Comparison of ENCODE assay signal across 13 mouse cellular contexts in the genomic region with DNA sequence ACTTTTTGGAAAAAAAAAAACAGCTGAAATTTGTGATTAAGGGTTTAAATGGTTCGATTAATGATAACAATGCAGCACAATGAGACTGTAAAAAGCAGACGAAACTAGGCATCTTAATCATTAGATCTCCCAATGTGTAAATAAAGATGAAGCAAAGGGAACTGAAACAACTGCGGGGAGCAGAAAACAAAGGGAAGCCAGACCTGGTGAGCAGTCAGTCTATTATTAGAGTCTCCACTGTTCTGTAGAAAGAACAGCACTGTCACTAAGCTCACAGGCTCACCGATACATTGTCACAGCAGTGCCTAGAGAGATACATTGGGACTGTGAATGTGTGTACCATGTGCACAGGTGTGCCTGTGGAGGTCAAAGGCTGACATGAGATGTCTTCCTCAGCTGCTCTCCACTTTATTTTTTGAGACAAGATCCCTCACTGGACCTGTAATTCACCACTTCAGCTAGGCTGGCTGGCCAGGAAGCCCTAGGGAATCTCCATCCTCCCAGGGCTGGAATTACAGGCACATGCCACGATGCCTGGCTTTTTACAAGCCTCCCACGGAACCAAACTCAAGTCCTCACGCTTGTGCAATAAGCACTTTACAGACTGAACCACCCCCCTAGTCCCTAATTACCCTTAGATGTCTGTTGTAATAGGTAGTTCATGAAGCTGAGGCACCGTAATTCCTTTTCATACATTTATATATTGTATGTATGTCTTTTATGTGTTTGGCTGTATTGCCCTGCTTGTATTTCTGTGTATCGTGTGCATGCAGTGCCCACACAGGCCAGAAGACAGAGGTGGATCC. TPM values are rescaled to one million over a fixed set of nuclear protein-coding genes. Genes with fewer than 3 reads are reported as not detected.
DNase-seq lines count a peak whose midpoint lies in the region; ATAC-seq and TF ChIP-seq lines count a peak whose summit lies in the region.
"Had no signal": no experiment of that assay in that cellular context is flagged by ENCODE, and none has a peak within 500 bp of the region (broad histone marks: within the 10 kb centered on the region; RNA-seq: fewer than 3 reads in every experiment).

No protein-coding gene starts in this region.

- H3K4me3 ChIP-seq in heart, embryonic 14.5 days (ENCODE audit: control insufficient read depth in 1 of 2, insufficient read depth in 1 of 2, low read depth in 1 of 2, low read length in 2 of 2), result no peak overlapping the region
- no peak overlapping the region for H3K4me3 ChIP-seq in heart, adult 2 months
- peak overlapping the region; percentile 30 for H3K4me3 ChIP-seq in bone marrow macrophage, adult 2 months (ENCODE audit: insufficient read depth, low read length)
- no peak overlapping the region for H3K4me3 ChIP-seq in liver, postnatal 0 days (ENCODE audit: low read depth, low read length)
- no peak overlapping the region for H3K4me3 ChIP-seq in hindbrain, embryonic 11.5 days (ENCODE audit: low read depth, low read length)
- no peak overlapping the region for H3K4me3 ChIP-seq in gastrocnemius, adult 2 months
- H3K4me3 ChIP-seq: embryonic facial prominence, embryonic 15.5 days had no signal

- TF ChIP-seq POLR2A in heart, adult 2 months (IDR thresholded peaks at IDR 0.05; ENCODE audit: insufficient read depth, low read depth, low read length), result no peak
- TF ChIP-seq POLR2A in bone marrow macrophage, adult 2 months (IDR thresholded peaks at IDR 0.05; ENCODE audit: borderline replicate concordance, low read depth, low read length), result no peak

- peak overlapping the region; percentile 41; the same call in 1 of the 2 replicates for H3K9ac ChIP-seq in heart, embryonic 14.5 days (ENCODE audit: low read length)
- H3K9ac ChIP-seq in heart, adult 2 months (ENCODE audit: low read depth, low read length), result no peak overlapping the region
- no peak overlapping the region for H3K9ac ChIP-seq in liver, postnatal 0 days (replicated peaks)
- no peak overlapping the region for H3K9ac ChIP-seq in hindbrain, embryonic 11.5 days (ENCODE audit: low read depth, low read length)
- H3K9ac ChIP-seq: embryonic facial prominence, embryonic 15.5 days had no signal

- H3K9me3 ChIP-seq in heart, embryonic 14.5 days (ENCODE audit: control insufficient read depth, low read length), result no peaks in the 10 kb centered on the region
- no peaks in the 10 kb centered on the region for H3K9me3 ChIP-seq in liver, postnatal 0 days (ENCODE audit: low read length)
- H3K9me3 ChIP-seq in hindbrain, embryonic 11.5 days (ENCODE audit: control insufficient read depth, low read length), result no peaks in the 10 kb centered on the region
- H3K9me3 ChIP-seq: embryonic facial prominence, embryonic 15.5 days had no signal

- H3K27ac ChIP-seq in heart, embryonic 14.5 days (replicated peaks in 1 of 2; ENCODE audit: control insufficient read depth in 1 of 2, insufficient read depth in 1 of 2, low read depth in 2 of 2, low read length in 2 of 2), result peak overlapping the region; percentile 51 to 81; a peak in 2 of 4 replicates
- H3K27ac ChIP-seq in heart, adult 2 months, result no peak overlapping the region; the same call in 1 of the 2 replicates
- H3K27ac ChIP-seq in bone marrow macrophage, adult 2 months (ENCODE audit: insufficient read depth, low read depth, low read length), result peak overlapping the region; percentile 87
- H3K27ac ChIP-seq in liver, postnatal 0 days (ENCODE audit: low read depth), result no peak overlapping the region
- no peak overlapping the region for H3K27ac ChIP-seq in hindbrain, embryonic 11.5 days (ENCODE audit: low read depth, low read length)
- no peak overlapping the region; the same call in 1 of the 2 replicates for H3K27ac ChIP-seq in gastrocnemius, adult 2 months
- H3K27ac ChIP-seq: embryonic facial prominence, embryonic 15.5 days; stomach, postnatal 0 days had no signal

- no peaks in the 10 kb centered on the region for H3K36me3 ChIP-seq in heart, embryonic 14.5 days (ENCODE audit: control insufficient read depth, insufficient read depth, low read length)
- no peaks in the 10 kb centered on the region for H3K36me3 ChIP-seq in heart, adult 2 months (ENCODE audit: control insufficient read depth, insufficient read depth, low read length)
- H3K36me3 ChIP-seq in liver, postnatal 0 days (replicated peaks; ENCODE audit: insufficient read depth, low read length), result no peaks in the 10 kb centered on the region
- H3K36me3 ChIP-seq in hindbrain, embryonic 11.5 days (ENCODE audit: control insufficient read depth, insufficient read depth, low read length), result no peaks in the 10 kb centered on the region
- H3K36me3 ChIP-seq: embryonic facial prominence, embryonic 15.5 days had no signal

- 51% methylated on average over 9 of the region's 9 CpGs for WGBS in heart, embryonic 14.5 days
- 60% methylated on average over 9 of the region's 9 CpGs for WGBS in heart, adult 2 months
- WGBS in liver, postnatal 0 days (ENCODE audit: insufficient replicate concordance), result 61% methylated on average over 9 of the region's 9 CpGs
- 77% methylated on average over 9 of the region's 9 CpGs for WGBS in hindbrain, embryonic 11.5 days

- peak overlapping the region; percentile 23; the same call in 1 of the 2 replicates for H3K4me2 ChIP-seq in heart, embryonic 14.5 days (ENCODE audit: low read length)
- H3K4me2 ChIP-seq in liver, postnatal 0 days (ENCODE audit: low read depth, low read length), result peak overlapping the region; percentile 4; the same call in 1 of the 2 replicates
- H3K4me2 ChIP-seq in hindbrain, embryonic 11.5 days (replicated peaks; ENCODE audit: low read depth, low read length), result no peak overlapping the region
- H3K4me2 ChIP-seq: embryonic facial prominence, embryonic 15.5 days had no signal

- no peaks in the 10 kb centered on the region for H3K79me2 ChIP-seq in heart, adult 2 months (replicated peaks; ENCODE audit: control insufficient read depth, insufficient read depth, low read length)

- no peak for TF ChIP-seq CTCF in heart, adult 2 months (IDR thresholded peaks at IDR 0.05)
- TF ChIP-seq CTCF in bone marrow macrophage, adult 2 months (IDR thresholded peaks at IDR 0.05; ENCODE audit: low read depth, low read length), result no peak
- TF ChIP-seq CTCF in liver, postnatal 0 days (IDR thresholded peaks at IDR 0.05; ENCODE audit: low read depth), result no peak
- TF ChIP-seq CTCF in gastrocnemius, adult 2 months (IDR thresholded peaks at IDR 0.05), result no peak

- H3K4me1 ChIP-seq in heart, embryonic 14.5 days (ENCODE audit: control insufficient read depth in 2 of 2, insufficient read depth in 2 of 2, low read length in 2 of 2), result peaks cover 3 to 6% of the 10 kb centered on the region in 2 experiments; a peak in 3 of 4 replicates
- no peaks in the 10 kb centered on the region for H3K4me1 ChIP-seq in heart, adult 2 months (ENCODE audit: control insufficient read depth, insufficient read depth, low read length)
- H3K4me1 ChIP-seq in bone marrow macrophage, adult 2 months (ENCODE audit: control insufficient read depth, insufficient read depth, low read length), result peaks cover 17% of the 10 kb centered on the region
- no peaks in the 10 kb centered on the region for H3K4me1 ChIP-seq in liver, postnatal 0 days (ENCODE audit: insufficient read depth)
- H3K4me1 ChIP-seq in hindbrain, embryonic 11.5 days (replicated peaks; ENCODE audit: control insufficient read depth, insufficient read depth, low read length), result no peaks in the 10 kb centered on the region
- H3K4me1 ChIP-seq: embryonic facial prominence, embryonic 15.5 days had no signal

- H3K27me3 ChIP-seq in heart, embryonic 14.5 days (ENCODE audit: control insufficient read depth, insufficient read depth, low read length), result no peaks in the 10 kb centered on the region
- H3K27me3 ChIP-seq in heart, adult 2 months (ENCODE audit: control insufficient read depth, insufficient read depth, low read length), result no peaks in the 10 kb centered on the region
- no peaks in the 10 kb centered on the region for H3K27me3 ChIP-seq in liver, postnatal 0 days (ENCODE audit: insufficient read depth, low read length)
- H3K27me3 ChIP-seq in hindbrain, embryonic 11.5 days (ENCODE audit: control insufficient read depth, insufficient read depth, low read length), result no peaks in the 10 kb centered on the region
- H3K27me3 ChIP-seq: embryonic facial prominence, embryonic 15.5 days had no signal

- no peak for DNase-seq in heart, adult 2 months
- peak; percentile 73 for DNase-seq in A20 (ENCODE audit: low read depth, low spot score)
- no peak for DNase-seq in liver, postnatal 0 days
- DNase-seq in hindbrain, embryonic 11.5 days (ENCODE audit: low spot score), result no peak
- no peak for DNase-seq in gastrocnemius, adult 2 months
- DNase-seq: cerebellum, postnatal 25 days; gastrocnemius, postnatal 14 days; kidney, postnatal 10 days had no signal

- ATAC-seq in heart, embryonic 14.5 days (ENCODE audit: insufficient number of reproducible peaks, insufficient read depth, low FRiP score, low read depth), result no peak
- no peak for ATAC-seq in liver, postnatal 0 days
- ATAC-seq in hindbrain, embryonic 11.5 days (ENCODE audit: low FRiP score), result no peak
- ATAC-seq: forebrain, embryonic 14.5 days had no signal

- no peak for TF ChIP-seq EP300 in heart, adult 2 months (IDR thresholded peaks at IDR 0.05; ENCODE audit: insufficient read depth, low read depth, low read length)
- TF ChIP-seq EP300 in liver, postnatal 0 days (IDR thresholded peaks at IDR 0.05; ENCODE audit: low read depth), result no peak

- intact Hi-C loops in heart, adult 2 months (cut with DNase I), result no loop called here
- intact Hi-C loops in gastrocnemius, adult 2 months (cut with DNase I), result no loop called here

RNA-seq across cellular contexts. Expression of gene Gpr155, which starts 14.6 kb away (rescaled TPM):
- 6.0 and 6.9 TPM in 2 replicates for polyA plus RNA-seq in heart, embryonic 14.5 days (2014; fragmentation: Nextera tagmentation; extraction: Ambion mirVana)
- total RNA-seq in heart, adult 2 months (2021), result 10 to 100 TPM; 11.7 to 15.2 TPM
- polyA plus RNA-seq in heart, adult 2 months (2012; rRNA removed), result 11.3 and 17.0 TPM in 2 replicates
- polyA plus RNA-seq in bone marrow macrophage, adult 2 months (2012; ENCODE audit: insufficient read depth, insufficient read length, missing spikeins), result 30.8 TPM in 2 replicates
- polyA plus RNA-seq in liver, postnatal 0 days (2015; fragmentation: Nextera tagmentation; extraction: Ambion mirVana), result 3.4 TPM in 2 replicates
- polyA plus RNA-seq in hindbrain, embryonic 11.5 days (2014; fragmentation: Nextera tagmentation; extraction: Ambion mirVana), result 5.2 and 6.7 TPM in 2 replicates
- total RNA-seq in gastrocnemius, adult 2 months (2021), result 10 to 100 TPM; 14.1 to 15.7 TPM

RNA-seq across cellular contexts. Expression of gene Cir1, which starts 59.2 kb away (rescaled TPM):
- 15.4 and 19.0 TPM in 2 replicates for polyA plus RNA-seq in heart, embryonic 14.5 days (2014; fragmentation: Nextera tagmentation; extraction: Ambion mirVana)
- total RNA-seq in heart, adult 2 months (2021), result 10 to 100 TPM; 11.9 to 14.3 TPM
- polyA plus RNA-seq in heart, adult 2 months (2012; rRNA removed), result 2.5 and 4.7 TPM in 2 replicates
- 24.1 and 25.4 TPM in 2 replicates for polyA plus RNA-seq in bone marrow macrophage, adult 2 months (2012; ENCODE audit: insufficient read depth, insufficient read length, missing spikeins)
- 18.4 and 21.4 TPM in 2 replicates for polyA plus RNA-seq in liver, postnatal 0 days (2015; fragmentation: Nextera tagmentation; extraction: Ambion mirVana)
- polyA plus RNA-seq in hindbrain, embryonic 11.5 days (2014; fragmentation: Nextera tagmentation; extraction: Ambion mirVana), result 23.0 and 23.8 TPM in 2 replicates
- total RNA-seq in gastrocnemius, adult 2 months (2021), result 10 to 100 TPM; 12.0 to 12.7 TPM

RNA-seq across cellular contexts. Expression of gene Scrn3, which starts 59.3 kb away (rescaled TPM):
- polyA plus RNA-seq in heart, embryonic 14.5 days (2014; fragmentation: Nextera tagmentation; extraction: Ambion mirVana), result 13.7 and 14.3 TPM in 2 replicates
- 10 to 100 TPM; 24.0 to 27.8 TPM for total RNA-seq in heart, adult 2 months (2021)
- polyA plus RNA-seq in heart, adult 2 months (2012; rRNA removed), result 11.4 and 24.5 TPM in 2 replicates
- polyA plus RNA-seq in bone marrow macrophage, adult 2 months (2012; ENCODE audit: insufficient read depth, insufficient read length, missing spikeins), result 15.3 and 18.0 TPM in 2 replicates
- polyA plus RNA-seq in liver, postnatal 0 days (2015; fragmentation: Nextera tagmentation; extraction: Ambion mirVana), result 20.5 and 21.9 TPM in 2 replicates
- polyA plus RNA-seq in hindbrain, embryonic 11.5 days (2014; fragmentation: Nextera tagmentation; extraction: Ambion mirVana), result 10.7 and 12.7 TPM in 2 replicates
- total RNA-seq in gastrocnemius, adult 2 months (2021), result 10 to 100 TPM; 50.4 to 51.0 TPM

Comparison
In these comparisons a context has a peak if more than half of its experiments do, and no peak if none do; other contexts are left out.
1. H3K27ac ChIP-seq: peak in heart, embryonic 14.5 days (2 of 2) and bone marrow macrophage, adult 2 months (single experiment); none in heart, adult 2 months (single experiment), liver, postnatal 0 days (single experiment), hindbrain, embryonic 11.5 days (single experiment) and gastrocnemius, adult 2 months (single experiment).